Mouse (Mus musculus) liver, embryonic 16.5 days (tissue): Measurements from ENCODE around the gene Zfp423. TPM values are rescaled to one million over a fixed set of nuclear protein-coding genes. Genes with fewer than 3 reads are reported as not detected.

Experiments used
- ATAC-seq: fragments of 200-750 bp; cut with Nextera tagmentation; 2 replicates; pipeline ENCODE4 v1.8.0; 2017; ENCODE audit warnings: low read depth, mild to moderate bottlenecking, moderate number of reproducible peaks, moderate library complexity
- H3K27ac ChIP-seq: fragments of 300-500 bp; sonication (generic); 2 replicates; pipeline ENCODE4 v1.5.1; 2014; ENCODE audit warnings: mild to moderate bottlenecking, low read length
- H3K27me3 ChIP-seq: fragments of 300-500 bp; sonication (generic); 2 replicates; pipeline ENCODE4 v1.6.1; 2014; ENCODE audit warnings: low read depth, low read length, mixed read lengths; ENCODE audit not compliant: control insufficient read depth, insufficient read depth
- H3K36me3 ChIP-seq: fragments of 300-500 bp; sonication (generic); 2 replicates; pipeline ENCODE4 v1.6.1; 2014; ENCODE audit warnings: mild to moderate bottlenecking; ENCODE audit not compliant: control insufficient read depth, insufficient read depth
- H3K4me1 ChIP-seq: fragments of 300-500 bp; sonication (generic); 2 replicates; pipeline ENCODE4 v1.6.1; 2014; ENCODE audit warnings: low read depth, low read length, mixed read lengths; ENCODE audit not compliant: control insufficient read depth
- H3K4me2 ChIP-seq: fragments of 300-500 bp; sonication (generic); 2 replicates; pipeline ENCODE4 v1.6.1; 2014; ENCODE audit warnings: low read depth, low read length, mixed read lengths
- H3K4me3 ChIP-seq: fragments of 300-500 bp; sonication (generic); 2 replicates; pipeline ENCODE4 v1.5.1; 2014; ENCODE audit warnings: low read depth, mild to moderate bottlenecking, low read length
- H3K9ac ChIP-seq: fragments of 300-500 bp; sonication (generic); 2 replicates; pipeline ENCODE4 v1.6.1; 2014; ENCODE audit warnings: low read depth, low read length
- H3K9me3 ChIP-seq: fragments of 300-500 bp; sonication (generic); replicated peaks from 2 replicates; pipeline ENCODE4 v1.6.1; 2016; ENCODE audit warnings: low read length; ENCODE audit not compliant: control insufficient read depth
- WGBS: fragments of 180-500 bp; shearing (Covaris S2); extraction: QIAGEN DNeasy Blood & Tissue Kit; methylation state at CpG from one replicate; pipeline ENCODE4 v1.1.7; 2014; ENCODE audit not compliant: insufficient replicate concordance; 5-methylcytosine and 5-hydroxymethylcytosine counted together
- polyA plus RNA-seq: library from polyadenylated mRNA; unstranded; fragments of >200 nt; fragmentation: Nextera tagmentation; extraction: Ambion mirVana; gene quantifications from 2 replicates; pipeline ENCODE4 v1.2.1, GENCODE M21; 2015

Gene Zfp423
- polyA plus RNA-seq, 1 experiment from 2014 or later: 0.46 TPM

- H3K4me2 ChIP-seq: peak overlapping the region; percentile 19; the same call in 1 of the 2 replicates
- H3K9ac ChIP-seq: no peak overlapping the region
- no peak overlapping the region for H3K27ac ChIP-seq
- peak; percentile 48 for ATAC-seq
- H3K4me3 ChIP-seq: no peak overlapping the region
- H3K9me3 ChIP-seq: no peaks in the 10 kb centered on the region
- H3K27me3 ChIP-seq: peaks cover 6% of the 10 kb centered on the region
- H3K4me1 ChIP-seq: no peaks in the 10 kb centered on the region
- WGBS: 9% methylated on average over 20 of the region's 20 CpGs
- no peaks in the 10 kb centered on the region for H3K36me3 ChIP-seq
Observed at GRCm38 (mm10) chr8:87938351-87939232, 20.8 kb downstream of the Zfp423 start.

- H3K27me3 ChIP-seq: peaks cover 4% of the 10 kb centered on the region; the same call in 1 of the 2 replicates
- H3K4me3 ChIP-seq: no peak overlapping the region
- no peak overlapping the region for H3K9ac ChIP-seq
- no peak overlapping the region for H3K27ac ChIP-seq
- H3K4me2 ChIP-seq: no peak overlapping the region
- H3K9me3 ChIP-seq: no peaks in the 10 kb centered on the region
- no peaks in the 10 kb centered on the region for H3K4me1 ChIP-seq
- 63% methylated on average over 3 of the region's 3 CpGs for WGBS
- no peaks in the 10 kb centered on the region for H3K36me3 ChIP-seq
- ATAC-seq: no peak
Observed at GRCm38 (mm10) chr8:87937211-87937610, 22.2 kb downstream of the Zfp423 start.

GRCm38 (mm10) chr8:87935088-87935680 lies 24.2 kb downstream of the Zfp423 start:
- no peak overlapping the region for H3K27ac ChIP-seq
- H3K4me3 ChIP-seq: no peak overlapping the region
- no peak overlapping the region for H3K4me2 ChIP-seq
- H3K36me3 ChIP-seq: no peaks in the 10 kb centered on the region
- H3K4me1 ChIP-seq: no peaks in the 10 kb centered on the region
- peaks cover 4% of the 10 kb centered on the region; the same call in 1 of the 2 replicates for H3K27me3 ChIP-seq
- H3K9me3 ChIP-seq: no peaks in the 10 kb centered on the region
- no peak for ATAC-seq
- no peak overlapping the region for H3K9ac ChIP-seq
- 63% methylated on average over 6 of the region's 6 CpGs for WGBS

- no peaks in the 10 kb centered on the region for H3K9me3 ChIP-seq
- WGBS: 60% methylated on average over 13 of the region's 13 CpGs
Observed at GRCm38 (mm10) chr8:87934175-87934574, 25.2 kb downstream of the Zfp423 start.

GRCm38 (mm10) chr8:87933752-87934151 lies 25.6 kb downstream of the Zfp423 start:
- no peak overlapping the region for H3K27ac ChIP-seq
- H3K36me3 ChIP-seq: no peaks in the 10 kb centered on the region
- H3K4me1 ChIP-seq: no peaks in the 10 kb centered on the region
- no peak overlapping the region for H3K9ac ChIP-seq
- no peak for ATAC-seq
- peaks cover 4% of the 10 kb centered on the region; the same call in 1 of the 2 replicates for H3K27me3 ChIP-seq
- H3K9me3 ChIP-seq: no peaks in the 10 kb centered on the region
- H3K4me3 ChIP-seq: no peak overlapping the region
- 59% methylated on average over 8 of the region's 8 CpGs for WGBS
- no peak overlapping the region for H3K4me2 ChIP-seq

More at GRCm38 (mm10) chr8:87934175-87934574, 25.2 kb downstream of the Zfp423 start:
- peaks cover 4% of the 10 kb centered on the region; the same call in 1 of the 2 replicates for H3K27me3 ChIP-seq
- no peak for ATAC-seq
- H3K36me3 ChIP-seq: no peaks in the 10 kb centered on the region
- H3K4me2 ChIP-seq: no peak overlapping the region
- no peak overlapping the region for H3K27ac ChIP-seq
- no peak overlapping the region for H3K9ac ChIP-seq
- no peaks in the 10 kb centered on the region for H3K4me1 ChIP-seq
- no peak overlapping the region for H3K4me3 ChIP-seq

- no peak overlapping the region for H3K4me2 ChIP-seq
- no peak for ATAC-seq
- WGBS: 54% methylated on average over 2 of the region's 2 CpGs
- H3K4me3 ChIP-seq: no peak overlapping the region
- H3K27ac ChIP-seq: no peak overlapping the region
- H3K4me1 ChIP-seq: no peaks in the 10 kb centered on the region
- no peaks in the 10 kb centered on the region for H3K36me3 ChIP-seq
- no peak overlapping the region for H3K9ac ChIP-seq
- no peaks in the 10 kb centered on the region for H3K9me3 ChIP-seq
- H3K27me3 ChIP-seq: no peaks in the 10 kb centered on the region
Observed at GRCm38 (mm10) chr8:87928857-87929256, 30.5 kb downstream of the Zfp423 start.

- H3K27ac ChIP-seq: no peak overlapping the region
- WGBS: 58% methylated on average over 10 of the region's 10 CpGs
- H3K4me2 ChIP-seq: no peak overlapping the region
Observed at GRCm38 (mm10) chr8:87927034-87927830, 32.2 kb downstream of the Zfp423 start.

GRCm38 (mm10) chr8:87926098-87926890 lies 33.1 kb downstream of the Zfp423 start:
- Histone ChIP-seq H3K27ac (no peak overlapping the region), H3K4me3 (no peak overlapping the region), H3K4me1 (no peaks in the 10 kb centered on the region), H3K9me3 (no peaks in the 10 kb centered on the region), H3K9ac (no peak overlapping the region), H3K4me2 (no peak overlapping the region), H3K27me3 (no peaks in the 10 kb centered on the region), H3K36me3 (no peaks in the 10 kb centered on the region)
- ATAC-seq: no peak
- 49% methylated on average over 7 of the region's 7 CpGs for WGBS

More at GRCm38 (mm10) chr8:87927034-87927830, 32.2 kb downstream of the Zfp423 start:
- Histone ChIP-seq H3K27me3 (no peaks in the 10 kb centered on the region), H3K9me3 (no peaks in the 10 kb centered on the region), H3K9ac (no peak overlapping the region), H3K4me1 (no peaks in the 10 kb centered on the region), H3K4me3 (no peak overlapping the region), H3K36me3 (no peaks in the 10 kb centered on the region)
- ATAC-seq: no peak
